Mouse (Mus musculus) intestine, embryonic 14.5 days (tissue): ENCODE data around the gene Msto1. TPM values are rescaled to one million over a fixed set of nuclear protein-coding genes. Genes with fewer than 3 reads are reported as not detected.
"Not testable (repeated sequence)": the region's sequence is repeated elsewhere in the genome, so short reads cannot be mapped to it uniquely, and the experiment has no call there.

Experiments
- ATAC-seq: fragments of 200-750 bp; cut with Nextera tagmentation; replicated peaks from 2 replicates; pipeline ENCODE4 v1.8.0; 2017; ENCODE audit warnings: low read depth, moderate number of reproducible peaks, moderate TSS enrichment, moderate library complexity; ENCODE audit not compliant: low FRiP score, low TSS enrichment
- DNase-seq: peaks from one replicate; pipeline ENCODE4 v3.0.0-alpha.2; 2018; ENCODE audit warnings: low spot score
- H3K27ac ChIP-seq: fragments of 300-500 bp; sonication (generic); 2 replicates; pipeline ENCODE4 v1.5.1; 2014; ENCODE audit warnings: low read depth, mild to moderate bottlenecking, control low read depth
- H3K27me3 ChIP-seq: fragments of 300-500 bp; sonication (generic); replicated peaks from 2 replicates; pipeline ENCODE4 v1.6.1; 2014; ENCODE audit warnings: low read length, control low read depth; ENCODE audit not compliant: control insufficient read depth, insufficient read depth
- H3K36me3 ChIP-seq: fragments of 300-500 bp; sonication (generic); 2 replicates; pipeline ENCODE4 v1.6.1; 2014; ENCODE audit warnings: low read length, control low read depth; ENCODE audit not compliant: control insufficient read depth, insufficient read depth
- H3K4me1 ChIP-seq: fragments of 300-500 bp; sonication (generic); replicated peaks from 2 replicates; pipeline ENCODE4 v1.6.1; 2014; ENCODE audit warnings: low read length, control low read depth, mixed read lengths; ENCODE audit not compliant: control insufficient read depth, insufficient read depth
- H3K4me2 ChIP-seq: fragments of 300-500 bp; sonication (generic); 2 replicates; pipeline ENCODE4 v1.6.1; 2014; ENCODE audit warnings: low read length
- H3K4me3 ChIP-seq: fragments of 300-500 bp; sonication (generic); 2 replicates; pipeline ENCODE4 v1.5.1; 2014; ENCODE audit warnings: low read depth, low read length, control low read depth, mixed read lengths
- H3K9ac ChIP-seq: fragments of 300-500 bp; sonication (generic); 2 replicates; pipeline ENCODE4 v1.6.1; 2014; ENCODE audit warnings: mild to moderate bottlenecking, low read length
- H3K9me3 ChIP-seq: fragments of 300-500 bp; sonication (generic); 2 replicates; pipeline ENCODE4 v1.6.1; 2016; ENCODE audit warnings: low read length, control low read depth; ENCODE audit not compliant: control insufficient read depth
- WGBS: fragments of 180-500 bp; shearing (Covaris S2); extraction: QIAGEN DNeasy Blood & Tissue Kit; methylation state at CpG from one replicate; pipeline ENCODE4 v1.1.7; 2014; 5-methylcytosine and 5-hydroxymethylcytosine counted together
- polyA plus RNA-seq: library from polyadenylated mRNA; unstranded; fragments of >200 nt; fragmentation: Nextera tagmentation; extraction: Ambion mirVana; gene quantifications from 2 replicates; pipeline ENCODE4 v1.2.1, GENCODE M21; 2014

The Msto1 gene
- polyA plus RNA-seq, 1 experiment from 2014 or later, result 52.9 TPM

DNA sequence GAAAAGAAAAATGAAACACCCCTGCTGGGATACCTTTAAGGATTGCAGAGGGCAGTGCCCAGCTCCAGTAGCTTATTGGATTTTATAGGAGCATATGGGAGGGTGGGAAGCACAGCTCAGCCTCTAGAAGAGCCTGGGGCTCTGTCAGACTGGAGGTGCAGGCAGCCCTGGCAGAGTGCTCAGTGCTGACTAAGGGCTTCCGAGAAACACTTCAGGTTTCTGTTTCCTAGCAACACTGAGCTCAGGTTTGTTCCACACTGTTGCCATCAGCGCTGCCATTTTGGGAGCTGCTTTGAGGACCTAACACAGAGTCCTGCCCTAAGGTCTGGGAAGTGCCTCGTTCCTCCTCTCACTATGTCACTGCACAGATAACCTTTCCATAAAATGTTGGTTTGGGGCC lies 47.1 kb downstream of the Msto1 start:
- H3K4me2 ChIP-seq, H3K4me3 ChIP-seq, H3K9me3 ChIP-seq, DNase-seq, H3K27me3 ChIP-seq, H3K9ac ChIP-seq, ATAC-seq, H3K4me1 ChIP-seq, H3K27ac ChIP-seq: not testable (repeated sequence)
- peaks cover 48% of the 10 kb centered on the region for H3K36me3 ChIP-seq
- WGBS, result no CpG with 5 or more reads among the region's 3 CpGs

- H3K4me1 ChIP-seq, result no peaks in the 10 kb centered on the region
- H3K27ac ChIP-seq, result no peak overlapping the region
- H3K36me3 ChIP-seq, result peaks cover 93% of the 10 kb centered on the region
These were observed 51.7 kb downstream of the Msto1 start for GRCm38 (mm10) chr3:88862129-88862528.

GRCm38 (mm10) chr3:88855837-88856236 lies 58.0 kb downstream of the Msto1 start:
- Histone ChIP-seq H3K4me2 (no peak overlapping the region), H3K9me3 (no peaks in the 10 kb centered on the region), H3K4me1 (no peaks in the 10 kb centered on the region), H3K4me3 (no peak overlapping the region), H3K27ac (no peak overlapping the region), H3K36me3 (peaks cover 78% of the 10 kb centered on the region), H3K27me3 (no peaks in the 10 kb centered on the region), H3K9ac (no peak overlapping the region)
- 89% methylated on average over 6 of the region's 6 CpGs for WGBS
- ATAC-seq, result no peak
- DNase-seq, result peak; percentile 23

More at GRCm38 (mm10) chr3:88862129-88862528, 51.7 kb downstream of the Msto1 start:
- DNase-seq (no peak), ATAC-seq (0 out of 2 replicates have a peak, but pooled peaks have one; percentile 40)
- no peak overlapping the region for H3K9ac ChIP-seq
- H3K27me3 ChIP-seq, result no peaks in the 10 kb centered on the region
- WGBS, result 81% methylated on average over 3 of the region's 3 CpGs
- no peak overlapping the region for H3K4me3 ChIP-seq
- no peak overlapping the region for H3K4me2 ChIP-seq
- H3K9me3 ChIP-seq, result no peaks in the 10 kb centered on the region

Other genes starting within 250 kb of the Msto1 start
- 78.9 and 87.9 TPM in 2 replicates for gene Khdc4, start 228.2 kb downstream of the Msto1 start, polyA plus RNA-seq
- 56.4 and 62.1 TPM in 2 replicates for gene Rit1, start 197.2 kb downstream of the Msto1 start, polyA plus RNA-seq
- 28.6 and 29.7 TPM in 2 replicates for gene Syt11, start 138.8 kb downstream of the Msto1 start, polyA plus RNA-seq
- 14.7 and 14.8 TPM in 2 replicates for gene Gon4l, start 78.8 kb downstream of the Msto1 start, polyA plus RNA-seq
- gene Ash1l, start 36.6 kb upstream of the Msto1 start, polyA plus RNA-seq, result 21.5 and 23.1 TPM in 2 replicates
- gene Dap3, start 37.2 kb upstream of the Msto1 start, polyA plus RNA-seq, result 150 and 155 TPM in 2 replicates
- gene Rusc1, start 179.3 kb upstream of the Msto1 start, polyA plus RNA-seq, result 18.7 and 22.2 TPM in 2 replicates
- 0.20 TPM in 1 of 2 replicates, not detected in the other for gene Gm43738, start 187.1 kb upstream of the Msto1 start, polyA plus RNA-seq
- gene Fdps, start 188.0 kb upstream of the Msto1 start, polyA plus RNA-seq, result 352 and 412 TPM in 2 replicates
- gene Pklr, start 222.1 kb upstream of the Msto1 start, polyA plus RNA-seq, result 13.3 and 15.8 TPM in 2 replicates
- gene Hcn3, start 246.2 kb upstream of the Msto1 start, polyA plus RNA-seq, result 1.8 and 2.5 TPM in 2 replicates